Mouse (Mus musculus) ovary, postnatal 10 days (tissue): Measurements from ENCODE around the gene Gpr157.
A peak's percentile ranks its signal among the peaks of the same experiment; 100 is the strongest.

Experiments
- DNase-seq: peaks from one replicate; pipeline ENCODE4 v3.0.0; 2022; ENCODE audit warnings: low spot score

Gpr157 gene

GRCm38 (mm10) chr4:150072416-150073101, 14.6 kb upstream of the Gpr157 start:
- no peak for DNase-seq

- DNase-seq, result no peak
Observed at GRCm38 (mm10) chr4:150073102-150073473, 14.1 kb upstream of the Gpr157 start.

DNA sequence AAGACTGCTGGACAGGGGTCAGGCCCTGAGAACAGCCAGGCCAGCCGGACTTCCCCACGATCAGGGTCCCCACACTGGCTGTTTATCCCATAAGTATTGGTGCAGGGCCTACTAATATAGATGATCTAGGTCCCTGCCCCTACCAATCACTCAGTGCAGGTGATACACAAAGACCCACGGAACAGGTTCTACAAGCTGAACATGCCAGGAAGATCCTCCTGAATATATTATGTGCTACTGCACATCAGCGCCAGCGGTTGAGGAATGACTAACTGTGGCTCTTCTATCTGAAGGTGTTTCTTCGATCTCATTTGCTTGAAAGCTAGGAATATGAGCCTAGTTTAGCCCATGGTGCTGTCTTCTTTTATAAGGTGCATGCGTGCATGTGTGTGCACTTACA, 11.8 kb upstream of the Gpr157 start:
- DNase-seq, result no peak

DNA sequence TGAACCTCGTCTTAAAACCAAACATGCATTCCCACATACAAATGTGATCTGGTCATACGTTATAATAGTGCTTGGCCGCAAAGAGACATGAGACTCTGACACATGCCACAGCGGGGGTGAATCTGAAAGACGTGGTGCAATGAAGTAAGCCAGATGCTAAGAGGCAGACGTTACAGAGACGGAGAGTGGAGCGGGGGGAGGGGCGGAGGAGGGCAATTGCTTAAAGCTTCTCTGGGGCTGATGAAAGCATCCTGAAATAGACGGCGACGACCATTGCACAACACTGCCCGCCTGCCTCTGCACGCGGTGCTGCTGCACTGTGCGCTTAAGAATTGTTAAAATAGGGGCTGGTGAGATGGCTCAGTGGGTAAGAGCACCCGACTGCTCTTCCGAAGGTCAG, 11.0 kb upstream of the Gpr157 start:
- DNase-seq, result no peak

- DNase-seq, result no peak
Observed at GRCm38 (mm10) chr4:150078646-150079045, 8.5 kb upstream of the Gpr157 start.

- DNase-seq, result no peak
Observed at GRCm38 (mm10) chr4:150079244-150079643, 7.9 kb upstream of the Gpr157 start.

GRCm38 (mm10) chr4:150080330-150080967, 6.7 kb upstream of the Gpr157 start:
- DNase-seq, result no peak

GRCm38 (mm10) chr4:150085366-150085765, 1.8 kb upstream of the Gpr157 start:
- DNase-seq, result no peak

GRCm38 (mm10) chr4:150086841-150087160, 364 bp upstream of the Gpr157 start:
- DNase-seq, result no peak

- no peak for DNase-seq
Observed at GRCm38 (mm10) chr4:150087890-150088530, 845 bp downstream of the Gpr157 start.

GRCm38 (mm10) chr4:150089121-150089520, 2.0 kb downstream of the Gpr157 start:
- DNase-seq, result no peak

DNA sequence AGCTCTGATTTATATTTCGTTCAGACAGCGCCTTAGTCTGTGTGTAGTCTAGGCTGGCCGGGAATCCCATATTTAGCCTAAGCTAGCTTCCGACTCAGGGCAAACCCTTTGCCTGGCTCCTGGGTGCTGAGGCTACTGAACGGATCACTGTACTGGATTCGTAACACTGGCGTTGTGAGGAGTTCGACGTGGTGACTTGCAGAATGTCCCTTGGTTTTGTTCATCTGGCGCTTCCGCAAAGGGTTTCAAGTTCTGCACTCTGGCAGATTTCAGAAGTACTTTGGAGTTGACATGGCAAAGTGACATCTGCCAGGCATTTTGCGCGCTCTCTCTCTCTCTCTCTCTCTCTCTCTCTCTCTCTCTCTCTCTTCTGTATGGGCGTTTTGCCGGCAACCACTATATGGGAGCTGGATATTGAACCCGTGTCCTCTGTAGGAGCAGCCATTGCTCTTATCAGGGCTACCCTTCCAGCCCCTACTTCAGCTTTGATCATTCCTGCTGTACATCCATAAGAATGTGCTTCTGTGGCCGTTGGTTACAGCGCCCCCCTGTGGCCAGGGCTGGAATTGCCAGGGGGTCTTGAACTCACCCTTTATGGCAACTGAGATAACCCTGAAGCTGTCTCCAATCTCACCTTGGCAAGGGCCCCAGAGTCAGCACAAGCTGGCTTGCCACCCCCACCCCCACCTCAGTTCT, 4.9 kb downstream of the Gpr157 start:
- no peak for DNase-seq

- DNase-seq, result no peak
Observed at GRCm38 (mm10) chr4:150092583-150092902, 5.4 kb downstream of the Gpr157 start.

GRCm38 (mm10) chr4:150093560-150094462, 6.6 kb downstream of the Gpr157 start:
- no peak for DNase-seq

GRCm38 (mm10) chr4:150094463-150094789, 7.3 kb downstream of the Gpr157 start:
- DNase-seq, result no peak

DNA sequence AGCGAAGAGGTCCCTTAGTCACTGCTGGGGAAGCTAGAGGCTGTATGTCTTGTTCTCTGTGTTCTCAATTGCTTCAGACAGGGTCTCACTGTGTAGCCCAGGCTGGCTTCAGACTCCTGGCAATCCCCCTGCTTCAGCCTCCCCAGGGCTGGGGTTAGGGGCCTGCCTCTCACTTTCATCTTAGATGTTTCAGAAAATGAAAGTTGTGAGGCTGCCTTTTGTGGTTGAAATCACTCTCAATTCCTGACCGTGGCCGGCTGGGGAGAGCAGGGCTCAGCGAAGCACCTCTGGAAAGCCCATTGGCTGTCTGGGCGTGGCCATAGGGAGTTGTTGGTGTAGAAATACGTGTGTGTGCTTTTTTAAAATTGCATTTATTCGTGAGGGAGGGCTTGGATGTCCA, 9.1 kb downstream of the Gpr157 start:
- DNase-seq, result no peak

DNA sequence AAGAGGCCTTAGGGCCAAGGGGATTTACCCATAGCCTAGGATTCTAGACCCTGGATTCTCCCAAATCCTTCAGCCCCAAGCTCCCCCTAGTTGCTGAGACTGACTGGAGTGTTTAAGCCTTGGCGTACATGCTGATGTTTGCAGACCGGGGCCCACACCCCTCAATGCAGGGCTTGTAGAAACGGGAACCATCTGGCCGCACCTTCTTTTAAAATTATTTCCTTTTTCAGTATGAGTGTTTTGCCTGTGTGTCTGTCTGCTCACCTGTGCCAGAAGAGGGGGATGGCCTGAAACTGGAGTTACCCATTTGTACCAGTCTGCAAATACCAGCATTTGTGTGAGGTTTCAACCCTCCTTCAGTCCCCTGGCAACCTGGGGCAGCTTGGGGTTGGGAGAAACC, 10.7 kb downstream of the Gpr157 start:
- no peak for DNase-seq

- DNase-seq, result peak; percentile 39
Observed at GRCm38 (mm10) chr4:150098880-150099279, 11.7 kb downstream of the Gpr157 start.

- no peak for DNase-seq
Observed at GRCm38 (mm10) chr4:150102822-150103221, 15.7 kb downstream of the Gpr157 start.

DNA sequence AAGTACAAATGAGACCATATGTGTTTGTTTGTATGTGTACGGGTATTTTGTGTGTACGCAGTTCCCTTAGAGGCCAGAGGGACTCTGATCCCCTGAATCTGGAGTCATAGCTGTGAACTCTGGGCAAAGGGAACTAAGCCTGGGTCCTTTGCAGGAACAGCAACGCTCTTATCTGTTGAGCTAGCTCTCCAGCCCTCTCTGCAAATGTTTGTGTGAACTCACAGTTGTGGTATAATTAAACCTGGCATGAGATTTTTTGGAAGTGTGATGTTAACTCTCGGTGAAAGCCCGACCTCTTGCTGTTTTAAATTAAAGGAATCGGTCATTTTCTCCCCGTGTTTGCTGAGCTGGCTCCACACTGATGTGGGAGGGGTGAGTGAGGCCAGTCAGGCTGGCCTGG, 18.5 kb downstream of the Gpr157 start:
- no peak for DNase-seq

DNA sequence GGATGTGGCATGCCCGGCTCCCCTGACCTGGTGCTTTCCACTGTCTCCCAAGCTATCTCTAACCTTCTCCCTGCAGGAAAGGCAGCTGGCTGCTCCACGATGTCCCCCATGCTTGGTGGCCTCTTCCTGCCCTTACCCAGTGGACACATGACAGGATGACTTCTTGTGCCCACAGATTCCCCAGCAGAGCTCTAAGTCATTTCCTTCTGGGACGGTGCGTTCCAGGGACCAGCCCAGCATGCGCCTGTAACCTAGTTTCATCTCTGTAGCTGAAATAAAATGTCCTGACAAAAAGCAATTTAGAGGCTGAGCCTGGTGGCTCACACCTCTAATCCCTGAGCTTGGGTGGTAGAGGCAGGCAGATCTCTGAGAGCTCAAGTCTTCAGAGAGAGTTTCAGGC, 19.5 kb downstream of the Gpr157 start:
- no peak for DNase-seq

- DNase-seq, result no peak
Observed at GRCm38 (mm10) chr4:150109636-150110035, 22.5 kb downstream of the Gpr157 start.
